Mouse (Mus musculus): ENCODE data around the gene Rdm1.
"Not testable (repeated sequence)": the region's sequence is repeated elsewhere in the genome, so short reads cannot be mapped to it uniquely, and the experiment has no call there.

Rdm1 gene

GRCm38 (mm10) chr11:101616948-101617767, 9.8 kb upstream of the Rdm1 start:
- no peak for DNase-seq (ENCODE audit: low read depth)

- peak; percentile 75 for DNase-seq (ENCODE audit: low read depth)
Measured at GRCm38 (mm10) chr11:101617849-101618248, 9.1 kb upstream of the Rdm1 start.

GRCm38 (mm10) chr11:101618596-101618995, 8.4 kb upstream of the Rdm1 start:
- DNase-seq (ENCODE audit: low read depth): peak; percentile 58

GRCm38 (mm10) chr11:101620022-101620655, 6.9 kb upstream of the Rdm1 start:
- DNase-seq (ENCODE audit: low read depth): not testable (repeated sequence)

GRCm38 (mm10) chr11:101626649-101626994, 373 bp upstream of the Rdm1 start:
- DNase-seq (ENCODE audit: low read depth): no peak

- peak; percentile 97 for DNase-seq (ENCODE audit: low read depth)
Measured at GRCm38 (mm10) chr11:101627857-101628559, 1.0 kb downstream of the Rdm1 start.

GRCm38 (mm10) chr11:101628733-101629417, 1.9 kb downstream of the Rdm1 start:
- peak; percentile 29 for DNase-seq (ENCODE audit: low read depth)

GRCm38 (mm10) chr11:101635660-101636059, 8.7 kb downstream of the Rdm1 start:
- no peak for DNase-seq (ENCODE audit: low read depth)

- DNase-seq (ENCODE audit: low read depth): no peak
Measured at GRCm38 (mm10) chr11:101639761-101640160, 12.8 kb downstream of the Rdm1 start.

GRCm38 (mm10) chr11:101640857-101641709, 14.1 kb downstream of the Rdm1 start:
- DNase-seq (ENCODE audit: low read depth): peak; percentile 92

- DNase-seq (ENCODE audit: low read depth): peak; percentile 84
Measured at GRCm38 (mm10) chr11:101641710-101642642, 15.0 kb downstream of the Rdm1 start.

- no peak for DNase-seq (ENCODE audit: low read depth)
Measured at GRCm38 (mm10) chr11:101642931-101643330, 15.9 kb downstream of the Rdm1 start.

GRCm38 (mm10) chr11:101644591-101644990, 17.6 kb downstream of the Rdm1 start:
- DNase-seq (ENCODE audit: low read depth): peak; percentile 31

GRCm38 (mm10) chr11:101645043-101645410, 18.0 kb downstream of the Rdm1 start:
- not testable (repeated sequence) for DNase-seq (ENCODE audit: low read depth)

GRCm38 (mm10) chr11:101645411-101646282, 18.7 kb downstream of the Rdm1 start:
- DNase-seq (ENCODE audit: low read depth): peak; percentile 94

GRCm38 (mm10) chr11:101646283-101646794, 19.3 kb downstream of the Rdm1 start:
- DNase-seq (ENCODE audit: low read depth): peak; percentile 40

GRCm38 (mm10) chr11:101647093-101647492, 20.1 kb downstream of the Rdm1 start:
- not testable (repeated sequence) for DNase-seq (ENCODE audit: low read depth)

GRCm38 (mm10) chr11:101656356-101656755, 29.4 kb downstream of the Rdm1 start:
- no peak for DNase-seq (ENCODE audit: low read depth)

- DNase-seq (ENCODE audit: low read depth): no peak
Measured at GRCm38 (mm10) chr11:101657528-101657885, 30.5 kb downstream of the Rdm1 start.
